Mouse (Mus musculus) small intestine, adult 2 months (tissue): Measurements from ENCODE around the gene Lsm14b.

Source experiments
- CTCF ChIP-seq: fragments of 200-500 bp; IDR thresholded peaks from 2 replicates; pipeline ENCODE4 v1.5.1; 2012; ENCODE audit warnings: low read depth, mild to moderate bottlenecking, control low read depth, inconsistent platforms, low read length, moderate library complexity, mixed read lengths; ENCODE audit not compliant: insufficient replicate concordance, insufficient read length; ENCODE audit errors: extremely low read depth
- POLR2A ChIP-seq: fragments of 200-500 bp; IDR thresholded peaks from 2 replicates; pipeline ENCODE4 v1.6.1; 2012; ENCODE audit warnings: low read depth, mild to moderate bottlenecking, control low read depth, inconsistent platforms, low read length, moderate library complexity

DNA sequence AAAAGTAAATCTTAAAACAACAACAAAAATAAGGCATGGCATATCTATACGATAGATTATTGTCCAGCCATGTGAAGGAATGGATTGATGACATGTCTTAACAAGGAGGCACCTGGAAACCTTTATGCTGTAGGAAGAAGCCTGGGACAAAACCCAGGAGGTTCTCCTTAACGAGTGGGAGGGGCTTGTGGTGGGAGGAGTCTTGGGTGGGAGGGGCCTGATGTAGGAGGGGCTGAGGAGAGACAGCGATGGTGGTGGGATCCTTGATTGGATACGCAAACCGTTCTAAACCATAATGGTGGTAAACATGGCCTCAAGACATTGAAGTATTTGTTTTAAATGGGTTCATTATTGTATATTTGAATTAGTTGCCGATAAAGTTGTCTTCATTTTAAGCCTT, 13.4 kb upstream of the Lsm14b start:
- TF ChIP-seq CTCF (no peak), POLR2A (no peak)
